Mouse (Mus musculus): ENCODE results near the gene Krt17.
A peak's percentile ranks its signal among the peaks of the same experiment; 100 is the strongest.
"Not testable (repeated sequence)": the region's sequence is repeated elsewhere in the genome, so short reads cannot be mapped to it uniquely, and the experiment has no call there.

Gene Krt17

DNA sequence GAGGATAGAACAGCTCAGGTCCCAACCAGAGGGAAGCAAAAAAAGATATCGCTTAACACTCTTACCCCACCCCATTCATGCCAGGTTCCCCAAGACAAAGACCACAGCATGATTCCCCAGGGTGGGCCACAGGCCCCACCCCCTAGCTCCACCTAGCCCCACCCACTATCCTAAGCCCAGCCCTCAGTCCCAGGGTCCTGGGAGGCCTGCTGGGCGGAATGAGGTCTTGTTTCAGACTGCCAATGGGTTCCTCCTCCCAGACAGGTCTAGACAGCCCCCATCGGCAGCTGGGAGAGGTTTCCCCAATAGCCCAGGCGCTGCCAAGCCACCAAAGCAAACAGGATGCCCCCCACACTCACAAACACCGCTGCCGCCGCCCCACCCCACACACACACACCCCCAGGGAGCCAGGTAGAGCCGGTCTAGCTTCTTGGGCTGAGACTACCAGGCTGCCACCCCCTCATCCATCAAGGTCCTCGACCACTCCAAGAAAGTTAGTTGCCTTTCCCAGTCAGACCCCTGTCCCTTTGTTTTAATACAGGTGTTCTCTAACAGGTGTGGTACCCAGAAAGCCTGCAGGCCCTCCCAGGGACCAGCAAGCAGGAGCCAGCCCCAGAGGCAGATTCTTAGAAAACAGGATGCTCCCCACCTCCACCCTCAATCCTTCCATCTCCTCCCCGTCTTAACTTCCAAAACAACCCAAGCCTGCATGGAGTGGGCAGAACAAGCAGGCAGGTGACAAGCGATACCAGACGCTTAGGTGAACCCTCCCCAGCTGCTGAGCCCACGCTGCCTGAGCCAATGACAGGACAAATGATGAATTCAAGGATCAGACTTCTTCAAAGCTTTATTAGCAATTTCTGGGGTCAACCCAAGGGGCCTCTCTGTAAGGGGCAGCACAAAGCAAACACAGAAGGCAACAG, 1.5 kb upstream of the Krt17 start:
- no peak for DNase-seq (ENCODE audit: low read depth, low spot score)

- no peak for DNase-seq (ENCODE audit: low read depth, low spot score)
These were observed 391 bp upstream of the Krt17 start for GRCm38 (mm10) chr11:100261235-100261605.

DNA sequence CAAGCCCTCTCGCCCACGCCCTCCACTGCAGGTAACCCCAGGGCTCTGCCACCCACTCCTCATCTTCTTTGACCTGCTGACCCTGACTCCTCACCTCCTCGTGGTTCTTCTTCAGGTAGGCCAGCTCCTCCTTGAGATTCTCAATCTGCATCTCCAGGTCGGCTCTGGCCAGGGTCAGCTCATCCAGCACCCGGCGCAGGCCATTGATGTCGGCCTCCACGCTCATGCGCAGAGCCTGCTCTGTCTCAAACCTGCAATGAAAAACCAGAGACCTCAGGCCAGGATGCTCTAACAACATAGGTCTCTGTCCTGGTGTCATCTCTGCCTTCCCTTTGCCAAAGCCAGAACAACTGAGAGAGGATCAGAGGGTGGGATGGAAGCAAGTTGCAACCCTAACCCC, 1.8 kb downstream of the Krt17 start:
- DNase-seq (ENCODE audit: low read depth, low spot score), result no peak

DNA sequence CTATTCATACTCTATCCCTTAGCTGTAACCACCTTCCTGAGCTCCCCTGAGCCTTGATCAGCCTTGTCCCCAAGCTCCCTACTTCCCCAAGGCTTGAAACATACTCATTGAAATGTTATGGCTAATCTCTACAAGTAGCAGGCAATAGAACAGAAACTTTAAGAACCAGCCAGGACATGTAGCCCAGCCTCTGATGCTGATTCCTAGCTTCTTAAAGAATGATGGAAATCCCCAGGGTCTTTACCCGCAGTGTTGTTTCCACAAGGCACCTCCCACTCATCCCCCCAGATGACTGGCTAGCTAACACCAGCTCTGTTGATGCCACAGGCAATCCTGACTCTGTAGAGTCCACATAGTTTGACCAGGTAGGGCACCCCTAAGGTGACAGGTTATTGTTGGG, 2.9 kb downstream of the Krt17 start:
- no peak for DNase-seq (ENCODE audit: low read depth, low spot score)

DNA sequence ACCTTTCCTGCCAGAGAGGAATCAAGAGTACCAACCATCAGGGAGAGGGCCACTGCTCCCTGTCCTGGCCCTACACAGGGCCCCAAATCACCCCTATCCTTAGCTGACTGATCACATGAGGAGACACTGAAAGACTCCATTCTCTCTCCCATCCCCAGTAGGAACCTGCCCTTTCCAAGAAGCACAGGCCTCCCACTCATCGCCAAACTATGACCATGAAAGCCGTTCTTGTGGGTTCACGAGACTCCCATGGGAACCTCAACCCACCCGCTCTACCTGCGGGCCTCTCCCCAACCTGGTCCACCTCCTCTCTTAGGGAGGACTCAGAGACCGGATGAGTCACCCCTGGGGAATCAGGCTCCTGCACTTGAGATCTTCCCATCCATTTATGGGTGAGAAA, 5.3 kb downstream of the Krt17 start:
- DNase-seq (ENCODE audit: low read depth, low spot score), result peak; percentile 36

GRCm38 (mm10) chr11:100254360-100255090, 6.3 kb downstream of the Krt17 start:
- DNase-seq (ENCODE audit: low read depth, low spot score), result peak; percentile 82

DNA sequence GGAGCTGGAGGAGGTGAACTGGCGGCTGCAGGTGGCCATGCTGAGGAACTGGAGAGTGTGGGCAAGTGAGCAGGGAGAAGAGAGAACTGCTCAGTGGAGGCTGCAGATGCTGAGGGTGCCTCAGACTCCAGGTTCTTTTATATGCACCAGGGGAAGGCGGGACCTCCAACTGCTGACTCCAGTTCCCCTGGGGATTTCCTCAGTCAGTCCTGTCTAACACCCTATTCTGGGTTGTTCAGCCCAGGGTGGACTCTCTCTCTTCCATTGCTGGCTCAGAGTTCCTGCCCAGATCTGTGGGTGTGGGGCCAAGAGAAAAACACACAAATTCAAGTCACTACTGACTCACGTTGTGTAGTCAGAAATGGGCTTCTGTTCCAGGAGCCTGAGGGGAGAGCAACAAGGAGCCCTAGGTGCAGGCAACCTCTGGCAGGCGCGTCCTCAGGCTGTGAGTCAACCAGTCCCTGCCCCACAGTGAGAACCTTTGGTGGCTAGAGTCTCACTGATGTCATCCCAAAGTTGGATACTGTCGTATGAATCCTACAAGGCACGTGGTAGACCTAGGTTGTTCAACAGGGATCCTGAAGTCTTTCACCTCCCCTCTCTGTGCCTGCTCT, 11.9 kb downstream of the Krt17 start, which contains the start of gene Krt16:
TSS of gene Krt16 (minus strand) at position 51 of the 614 bp plus-strand sequence.
- DNase-seq (ENCODE audit: low read depth, low spot score), result no peak

GRCm38 (mm10) chr11:100246471-100246870, 14.4 kb downstream of the Krt17 start:
- not testable (repeated sequence) for DNase-seq (ENCODE audit: low read depth, low spot score)

DNA sequence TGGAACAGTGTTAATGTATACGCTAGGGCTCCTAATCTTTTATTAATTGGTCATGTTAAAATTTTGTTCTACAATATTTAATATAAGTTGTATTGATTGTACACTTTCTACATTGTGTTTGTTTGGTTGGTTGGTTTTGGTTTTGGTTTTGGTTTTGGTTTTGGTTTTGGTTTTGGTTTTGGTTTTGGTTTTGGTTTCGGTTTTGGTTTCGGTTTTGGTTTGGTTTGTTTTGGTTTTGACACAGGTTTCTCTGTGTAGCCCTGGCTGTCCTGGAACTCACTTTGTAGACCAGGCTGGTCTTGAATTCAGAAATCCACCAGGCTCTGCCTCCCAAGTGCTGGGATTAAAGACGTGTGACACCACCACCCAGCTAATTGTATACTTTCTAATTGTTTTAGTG, 20.6 kb downstream of the Krt17 start:
- DNase-seq (ENCODE audit: low read depth, low spot score), result not testable (repeated sequence)

GRCm38 (mm10) chr11:100221741-100222140, 39.1 kb downstream of the Krt17 start:
- peak; percentile 78 for DNase-seq (ENCODE audit: low read depth, low spot score)

DNA sequence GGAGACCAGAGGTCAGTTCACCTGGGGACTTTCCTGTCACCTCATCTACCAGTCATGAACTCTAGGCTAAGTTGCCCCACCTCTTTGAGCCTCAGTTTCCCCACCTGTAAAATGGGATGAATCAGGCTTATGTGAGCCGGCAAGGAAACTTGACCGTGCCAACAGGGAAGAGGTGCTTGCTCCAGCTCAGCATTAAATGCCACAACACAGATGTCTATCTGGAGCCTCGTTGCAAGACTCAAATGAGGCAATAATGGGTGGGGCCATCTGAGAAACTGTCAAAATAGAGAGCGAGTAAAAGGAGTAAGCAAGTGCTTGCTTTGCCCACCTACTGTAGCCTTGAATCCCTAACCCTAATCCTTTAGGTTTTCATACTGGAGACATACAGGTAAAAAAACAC, 41.5 kb downstream of the Krt17 start:
- DNase-seq (ENCODE audit: low read depth, low spot score), result no peak

- no peak for DNase-seq (ENCODE audit: low read depth, low spot score)
These were observed 52.3 kb downstream of the Krt17 start for GRCm38 (mm10) chr11:100208542-100208941.

DNA sequence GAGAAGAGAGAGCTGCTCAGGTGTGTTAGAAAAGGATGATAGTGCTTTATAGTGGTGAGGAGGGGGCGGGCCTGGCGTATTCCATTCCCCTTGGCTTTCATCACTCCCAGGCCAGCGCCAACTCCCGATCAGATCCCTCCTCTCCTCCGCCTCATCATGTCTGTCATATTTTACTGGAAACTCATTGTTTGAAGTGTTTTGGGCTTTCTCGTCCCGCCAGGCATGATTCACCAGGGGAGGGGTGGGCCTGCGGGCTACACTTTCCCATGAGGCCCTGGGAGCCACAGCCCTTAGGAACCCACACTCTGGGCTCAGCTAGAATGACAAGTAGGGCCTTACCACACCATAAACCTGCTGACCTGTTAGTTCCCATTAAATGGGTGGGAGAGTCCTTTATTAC, 53.3 kb downstream of the Krt17 start, which contains the start of gene Krt14:
TSS of gene Krt14 (minus strand) at position 51 of the 400 bp plus-strand sequence.
- DNase-seq (ENCODE audit: low read depth, low spot score), result no peak
